Mouse (Mus musculus): ENCODE results near the gene Tlr9. TPM values are rescaled to one million over a fixed set of nuclear protein-coding genes. Genes with fewer than 3 reads are reported as not detected.

Tlr9 gene
- polyA plus RNA-seq, 1 experiment from 2014 or later: not detected

- Histone ChIP-seq H3K4me3 (no peak overlapping the region), H3K36me3 (no peaks in the 10 kb centered on the region), H3K9ac (no peak overlapping the region), H3K27ac (no peak overlapping the region), H3K4me2 (no peak overlapping the region), H3K27me3 (no peaks in the 10 kb centered on the region), H3K9me3 (no peaks in the 10 kb centered on the region), H3K4me1 (no peaks in the 10 kb centered on the region)
- ATAC-seq (ENCODE audit: insufficient number of reproducible peaks, insufficient read depth, low FRiP score, low TSS enrichment, low read depth): no peak
- WGBS: 56% methylated on average over 4 of the region's 4 CpGs
These were observed 51.4 kb downstream of the Tlr9 start for GRCm38 (mm10) chr9:106273791-106274190.

GRCm38 (mm10) chr9:106274652-106275180 lies 52.3 kb downstream of the Tlr9 start:
- WGBS: 68% methylated on average over 8 of the region's 8 CpGs

GRCm38 (mm10) chr9:106275806-106276205 lies 53.4 kb downstream of the Tlr9 start:
- WGBS: 75% methylated on average over 1 of the region's 1 CpGs
- H3K4me3 ChIP-seq: no peak overlapping the region

More at GRCm38 (mm10) chr9:106274652-106275180, 52.3 kb downstream of the Tlr9 start:
- Histone ChIP-seq H3K9me3 (no peaks in the 10 kb centered on the region), H3K36me3 (no peaks in the 10 kb centered on the region), H3K9ac (no peak overlapping the region), H3K4me2 (no peak overlapping the region), H3K27me3 (no peaks in the 10 kb centered on the region), H3K4me3 (no peak overlapping the region), H3K27ac (no peak overlapping the region), H3K4me1 (no peaks in the 10 kb centered on the region)
- ATAC-seq (ENCODE audit: insufficient number of reproducible peaks, insufficient read depth, low FRiP score, low TSS enrichment, low read depth): no peak

More at GRCm38 (mm10) chr9:106275806-106276205, 53.4 kb downstream of the Tlr9 start:
- ATAC-seq (ENCODE audit: insufficient number of reproducible peaks, insufficient read depth, low FRiP score, low TSS enrichment, low read depth): no peak
- Histone ChIP-seq H3K9me3 (no peaks in the 10 kb centered on the region), H3K27me3 (no peaks in the 10 kb centered on the region), H3K36me3 (no peaks in the 10 kb centered on the region), H3K4me2 (no peak overlapping the region), H3K9ac (no peak overlapping the region), H3K27ac (no peak overlapping the region), H3K4me1 (peaks cover 4% of the 10 kb centered on the region; the same call in 1 of the 2 replicates)

MicroRNAs encoded within 50 kb of the gene (microRNA counts, 519-probe panel; counts per million panel counts)
- 5,513 counts per million, percentile 97 among the panel's probes with 10 or more counts for microRNA mmu-let-7g

Small RNAs within 50 kb of the gene (microRNA-seq; reads per million reads assigned to microRNA genes)
- 58,482 reads per million, percentile 99 among the genes with 10 or more reads in this experiment for gene Mirlet7g

Other genes starting within 250 kb of the Tlr9 start
- 0.21 and 0.37 TPM in 2 replicates for gene Col6a4, start 125.8 kb upstream of the Tlr9 start, polyA plus RNA-seq (2015; fragmentation: Nextera tagmentation; extraction: Ambion mirVana)
- 4.3 and 4.6 TPM in 2 replicates for gene Glyctk, start 64.5 kb upstream of the Tlr9 start, polyA plus RNA-seq (2015; fragmentation: Nextera tagmentation; extraction: Ambion mirVana)
- gene Wdr82, start 51.7 kb upstream of the Tlr9 start, polyA plus RNA-seq (2015; fragmentation: Nextera tagmentation; extraction: Ambion mirVana): 28.4 and 30.3 TPM in 2 replicates
- 49.3 and 49.5 TPM in 2 replicates for gene Ppm1m, start 22.9 kb upstream of the Tlr9 start, polyA plus RNA-seq (2015; fragmentation: Nextera tagmentation; extraction: Ambion mirVana)
- 60.5 and 65.9 TPM in 2 replicates for gene Twf2, start 19.5 kb upstream of the Tlr9 start, polyA plus RNA-seq (2015; fragmentation: Nextera tagmentation; extraction: Ambion mirVana)
- 97.7 and 108 TPM in 2 replicates for gene Alas1, start 26.1 kb downstream of the Tlr9 start, polyA plus RNA-seq (2015; fragmentation: Nextera tagmentation; extraction: Ambion mirVana)
- gene Poc1a, start 58.5 kb downstream of the Tlr9 start, polyA plus RNA-seq (2015; fragmentation: Nextera tagmentation; extraction: Ambion mirVana): 22.9 and 26.0 TPM in 2 replicates
- 40.3 and 40.6 TPM in 2 replicates for gene Dusp7, start 146.0 kb downstream of the Tlr9 start, polyA plus RNA-seq (2015; fragmentation: Nextera tagmentation; extraction: Ambion mirVana)
- gene Rpl29, start 206.9 kb downstream of the Tlr9 start, polyA plus RNA-seq (2015; fragmentation: Nextera tagmentation; extraction: Ambion mirVana): 841 and 1,083 TPM in 2 replicates
- gene Acy1, start 215.7 kb downstream of the Tlr9 start, polyA plus RNA-seq (2015; fragmentation: Nextera tagmentation; extraction: Ambion mirVana): 51.8 and 55.0 TPM in 2 replicates
- 21.4 and 23.4 TPM in 2 replicates for gene Abhd14b, start 224.9 kb downstream of the Tlr9 start, polyA plus RNA-seq (2015; fragmentation: Nextera tagmentation; extraction: Ambion mirVana)
- gene Abhd14a, start 225.1 kb downstream of the Tlr9 start, polyA plus RNA-seq (2015; fragmentation: Nextera tagmentation; extraction: Ambion mirVana): 74.4 and 75.2 TPM in 2 replicates
- gene Pcbp4, start 230.7 kb downstream of the Tlr9 start, polyA plus RNA-seq (2015; fragmentation: Nextera tagmentation; extraction: Ambion mirVana): 128 and 133 TPM in 2 replicates
- gene Gpr62, start 243.3 kb downstream of the Tlr9 start, polyA plus RNA-seq (2015; fragmentation: Nextera tagmentation; extraction: Ambion mirVana): 0.53 TPM in 1 of 2 replicates, not detected in the other

Data from embryonic facial prominence, embryonic 13.5 days (tissue).